Mouse (Mus musculus) neural tube, embryonic 12.5 days (tissue): ENCODE results near the gene BC034090. TPM values are rescaled to one million over a fixed set of nuclear protein-coding genes. Genes with fewer than 3 reads are reported as not detected.
"Not testable (repeated sequence)": the region's sequence is repeated elsewhere in the genome, so short reads cannot be mapped to it uniquely, and the experiment has no call there.

Experiments
- ATAC-seq: fragments of 200-750 bp; cut with Nextera tagmentation; 2 replicates; pipeline ENCODE4 v1.8.0; 2017; ENCODE audit warnings: low read depth, mild to moderate bottlenecking, moderate TSS enrichment, moderate library complexity; ENCODE audit not compliant: low FRiP score
- H3K27ac ChIP-seq: fragments of 300-500 bp; sonication (generic); 2 replicates; pipeline ENCODE4 v1.5.1; 2016
- H3K27me3 ChIP-seq: fragments of 300-500 bp; sonication (generic); replicated peaks from 2 replicates; pipeline ENCODE4 v1.6.1; 2016; ENCODE audit warnings: mild to moderate bottlenecking
- H3K36me3 ChIP-seq: fragments of 300-500 bp; sonication (generic); 2 replicates; pipeline ENCODE4 v1.6.1; 2016; ENCODE audit warnings: mild to moderate bottlenecking
- H3K4me1 ChIP-seq: fragments of 300-500 bp; sonication (generic); 2 replicates; pipeline ENCODE4 v1.6.1; 2016
- H3K4me2 ChIP-seq: fragments of 300-500 bp; sonication (generic); replicated peaks from 2 replicates; pipeline ENCODE4 v1.6.1; 2016; ENCODE audit warnings: mild to moderate bottlenecking
- H3K4me3 ChIP-seq: fragments of 300-500 bp; sonication (generic); 2 replicates; pipeline ENCODE4 v1.5.1; 2016
- H3K9ac ChIP-seq: fragments of 300-500 bp; sonication (generic); 2 replicates; pipeline ENCODE4 v1.6.1; 2016; ENCODE audit warnings: mild to moderate bottlenecking
- H3K9me3 ChIP-seq: fragments of 300-500 bp; sonication (generic); 2 replicates; pipeline ENCODE4 v1.6.1; 2016; ENCODE audit warnings: mild to moderate bottlenecking
- WGBS: fragments of 180-500 bp; shearing (Covaris S2); methylation state at CpG from one replicate; pipeline ENCODE4 v1.1.7; 2016; 5-methylcytosine and 5-hydroxymethylcytosine counted together
- polyA plus RNA-seq: library from polyadenylated mRNA; unstranded; fragments of >200 nt; fragmentation: Nextera tagmentation; extraction: Ambion mirVana; gene quantifications from 2 replicates; pipeline ENCODE4 v1.2.1, GENCODE M21; 2016

BC034090 gene
- polyA plus RNA-seq, 1 experiment from 2014 or later: 8.1 TPM

DNA sequence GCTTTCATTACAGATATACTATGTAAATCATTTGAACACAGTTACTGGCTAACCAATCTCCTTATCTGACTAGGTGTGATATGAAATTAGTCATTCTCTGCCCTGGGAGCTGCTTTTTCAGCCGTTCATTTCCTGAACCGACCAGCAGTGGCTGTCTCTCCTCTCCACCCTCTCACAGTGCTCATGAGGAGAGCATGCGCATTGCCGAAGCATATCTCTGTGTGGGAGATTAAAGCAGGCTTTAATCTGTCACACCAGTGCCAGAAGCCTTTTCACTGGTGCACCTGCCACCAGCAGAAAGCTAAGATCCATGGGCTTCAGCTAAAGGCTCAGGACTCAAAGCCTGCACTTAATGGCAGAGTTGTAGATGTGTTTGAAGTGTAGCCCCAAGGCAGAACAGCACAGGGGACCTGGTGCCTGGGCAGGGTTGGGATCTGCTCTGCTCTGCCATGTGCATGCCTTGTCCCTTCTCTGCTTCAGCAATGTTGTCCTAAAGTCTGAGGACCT lies 42.8 kb downstream of the BC034090 start:
- H3K4me2 ChIP-seq: no peak overlapping the region
- H3K4me3 ChIP-seq: no peak overlapping the region
- ATAC-seq: no peak
- peaks cover 57% of the 10 kb centered on the region for H3K36me3 ChIP-seq
- 85% methylated on average over 4 of the region's 4 CpGs for WGBS
- no peaks in the 10 kb centered on the region for H3K27me3 ChIP-seq
- no peaks in the 10 kb centered on the region for H3K9me3 ChIP-seq
- no peak overlapping the region for H3K27ac ChIP-seq
- no peak overlapping the region for H3K9ac ChIP-seq
- peaks cover 32% of the 10 kb centered on the region for H3K4me1 ChIP-seq

DNA sequence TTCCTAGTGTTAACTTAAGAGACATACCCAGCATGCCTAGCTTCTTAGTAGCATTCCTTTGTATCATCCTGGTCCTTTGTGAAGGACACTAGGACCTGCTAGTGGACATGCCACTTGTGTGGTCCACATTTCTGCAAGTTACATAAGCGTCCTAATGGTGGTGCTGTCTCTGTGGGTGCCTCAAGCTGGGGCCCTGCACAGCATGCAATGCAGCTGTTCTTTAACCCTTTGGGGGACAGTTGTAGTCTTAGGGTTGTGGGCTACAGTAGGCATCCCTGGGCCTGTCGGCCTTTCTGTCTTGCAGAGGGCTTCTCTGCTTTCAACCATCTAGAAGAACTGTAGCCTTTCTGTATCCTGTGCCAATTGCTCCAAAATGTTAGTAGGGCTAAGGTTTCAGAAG lies 43.3 kb downstream of the BC034090 start:
- Histone ChIP-seq H3K4me1 (peaks cover 27% of the 10 kb centered on the region), H3K4me2 (no peak overlapping the region), H3K36me3 (peaks cover 55% of the 10 kb centered on the region), H3K4me3 (no peak overlapping the region), H3K9me3 (no peaks in the 10 kb centered on the region), H3K9ac (no peak overlapping the region), H3K27me3 (no peaks in the 10 kb centered on the region), H3K27ac (no peak overlapping the region)
- no peak for ATAC-seq
- 50% methylated on average over 2 of the region's 2 CpGs for WGBS

GRCm38 (mm10) chr1:155199522-155199921 lies 44.7 kb downstream of the BC034090 start:
- H3K4me1 ChIP-seq: peaks cover 14% of the 10 kb centered on the region
- no peak overlapping the region for H3K4me2 ChIP-seq
- no peak overlapping the region for H3K4me3 ChIP-seq
- no peak overlapping the region for H3K27ac ChIP-seq
- 77% methylated on average over 6 of the region's 6 CpGs for WGBS
- H3K27me3 ChIP-seq: no peaks in the 10 kb centered on the region
- H3K9me3 ChIP-seq: no peaks in the 10 kb centered on the region
- no peak overlapping the region for H3K9ac ChIP-seq
- H3K36me3 ChIP-seq: peaks cover 61% of the 10 kb centered on the region
- no peak for ATAC-seq

- 95% methylated on average over 4 of the region's 4 CpGs for WGBS
- no peak for ATAC-seq
- Histone ChIP-seq H3K36me3 (peaks cover 66% of the 10 kb centered on the region), H3K27me3 (no peaks in the 10 kb centered on the region), H3K4me2 (no peak overlapping the region), H3K9ac (no peak overlapping the region), H3K4me3 (no peak overlapping the region), H3K4me1 (peaks cover 8% of the 10 kb centered on the region; the same call in 1 of the 2 replicates), H3K9me3 (no peaks in the 10 kb centered on the region), H3K27ac (no peak overlapping the region)
Measured at GRCm38 (mm10) chr1:155196691-155197090, 47.6 kb downstream of the BC034090 start.

GRCm38 (mm10) chr1:155192805-155193368 lies 51.4 kb downstream of the BC034090 start:
- Histone ChIP-seq H3K4me2 (no peak overlapping the region), H3K36me3 (peaks cover 72% of the 10 kb centered on the region), H3K9me3 (no peaks in the 10 kb centered on the region), H3K27ac (no peak overlapping the region), H3K4me1 (peaks cover 8% of the 10 kb centered on the region; the same call in 1 of the 2 replicates), H3K9ac (no peak overlapping the region), H3K4me3 (no peak overlapping the region), H3K27me3 (no peaks in the 10 kb centered on the region)
- ATAC-seq: no peak
- WGBS: 70% methylated on average over 15 of the region's 15 CpGs

- Histone ChIP-seq H3K9me3 (no peaks in the 10 kb centered on the region), H3K4me2 (no peak overlapping the region), H3K36me3 (peaks cover 65% of the 10 kb centered on the region), H3K27ac (no peak overlapping the region), H3K27me3 (no peaks in the 10 kb centered on the region), H3K4me3 (no peak overlapping the region), H3K9ac (no peak overlapping the region), H3K4me1 (peaks cover 8% of the 10 kb centered on the region; the same call in 1 of the 2 replicates)
- no peak for ATAC-seq
- 84% methylated on average over 2 of the region's 2 CpGs for WGBS
Measured at GRCm38 (mm10) chr1:155191671-155192070, 52.6 kb downstream of the BC034090 start.

GRCm38 (mm10) chr1:155191219-155191618 lies 53.0 kb downstream of the BC034090 start:
- H3K4me3 ChIP-seq: no peak overlapping the region
- no peaks in the 10 kb centered on the region for H3K27me3 ChIP-seq
- no peak overlapping the region for H3K4me2 ChIP-seq
- WGBS: 85% methylated on average over 8 of the region's 8 CpGs
- no peak overlapping the region for H3K27ac ChIP-seq
- H3K9me3 ChIP-seq: no peaks in the 10 kb centered on the region
- peaks cover 8% of the 10 kb centered on the region; the same call in 1 of the 2 replicates for H3K4me1 ChIP-seq
- ATAC-seq: no peak
- peaks cover 69% of the 10 kb centered on the region for H3K36me3 ChIP-seq
- no peak overlapping the region for H3K9ac ChIP-seq

GRCm38 (mm10) chr1:155188656-155189055 lies 55.6 kb downstream of the BC034090 start:
- no peak overlapping the region for H3K27ac ChIP-seq
- WGBS: 92% methylated on average over 4 of the region's 4 CpGs
- no peak overlapping the region for H3K4me3 ChIP-seq
- no peaks in the 10 kb centered on the region for H3K27me3 ChIP-seq
- no peak for ATAC-seq
- H3K9ac ChIP-seq: no peak overlapping the region
- H3K9me3 ChIP-seq: no peaks in the 10 kb centered on the region
- H3K4me2 ChIP-seq: no peak overlapping the region
- peaks cover 59% of the 10 kb centered on the region for H3K36me3 ChIP-seq
- peaks cover 8% of the 10 kb centered on the region; the same call in 1 of the 2 replicates for H3K4me1 ChIP-seq

DNA sequence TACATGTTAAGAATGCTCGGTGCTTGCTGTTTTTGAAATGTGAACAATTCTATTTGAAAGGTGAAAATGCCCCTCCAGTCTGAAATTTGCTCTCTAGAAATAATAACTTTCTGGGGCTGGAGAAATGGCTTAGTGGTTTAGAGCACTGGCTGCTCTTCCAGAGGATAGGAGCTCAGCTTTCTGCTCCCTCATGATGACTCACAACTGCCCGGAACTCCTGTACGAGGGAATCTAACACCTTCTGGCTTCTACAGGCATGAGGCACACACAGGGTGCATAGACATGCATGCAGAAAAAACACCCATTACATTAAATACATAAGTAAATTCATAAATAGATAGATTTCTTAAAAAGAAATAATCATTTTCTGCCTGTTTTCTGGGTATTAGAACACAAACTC lies 60.1 kb downstream of the BC034090 start:
- Histone ChIP-seq H3K4me3 (no peak overlapping the region), H3K27me3 (no peaks in the 10 kb centered on the region), H3K9ac (no peak overlapping the region), H3K36me3 (peaks cover 47% of the 10 kb centered on the region), H3K4me1 (no peaks in the 10 kb centered on the region), H3K4me2 (no peak overlapping the region), H3K9me3 (no peaks in the 10 kb centered on the region), H3K27ac (no peak overlapping the region)
- 93% methylated on average over 3 of the region's 3 CpGs for WGBS
- no peak for ATAC-seq

- H3K4me3 ChIP-seq: no peak overlapping the region
- no peak for ATAC-seq
- H3K4me2 ChIP-seq: no peak overlapping the region
- no peaks in the 10 kb centered on the region for H3K4me1 ChIP-seq
- no peaks in the 10 kb centered on the region for H3K9me3 ChIP-seq
- H3K27ac ChIP-seq: no peak overlapping the region
- peaks cover 49% of the 10 kb centered on the region for H3K36me3 ChIP-seq
- no peaks in the 10 kb centered on the region for H3K27me3 ChIP-seq
- no peak overlapping the region for H3K9ac ChIP-seq
- WGBS: 78% methylated on average over 2 of the region's 2 CpGs
Measured at GRCm38 (mm10) chr1:155178192-155178924, 65.9 kb downstream of the BC034090 start.

- no peak for ATAC-seq
- H3K9me3 ChIP-seq: no peaks in the 10 kb centered on the region
- no peak overlapping the region for H3K4me2 ChIP-seq
- H3K27me3 ChIP-seq: no peaks in the 10 kb centered on the region
- H3K27ac ChIP-seq: no peak overlapping the region
- H3K9ac ChIP-seq: no peak overlapping the region
- peaks cover 4% of the 10 kb centered on the region; the same call in 1 of the 2 replicates for H3K4me1 ChIP-seq
- 91% methylated on average over 1 of the region's 1 CpGs for WGBS
- peaks cover 30% of the 10 kb centered on the region for H3K36me3 ChIP-seq
- H3K4me3 ChIP-seq: no peak overlapping the region
Measured at GRCm38 (mm10) chr1:155174424-155174823, 69.8 kb downstream of the BC034090 start.

- peaks cover 23% of the 10 kb centered on the region for H3K36me3 ChIP-seq
- ATAC-seq, H3K9me3 ChIP-seq, H3K27ac ChIP-seq, H3K4me3 ChIP-seq, H3K9ac ChIP-seq, H3K4me1 ChIP-seq, H3K27me3 ChIP-seq, H3K4me2 ChIP-seq: not testable (repeated sequence)
- 84% methylated on average over 1 of the region's 1 CpGs for WGBS
Measured at GRCm38 (mm10) chr1:155173644-155174016, 70.6 kb downstream of the BC034090 start.
